Mouse (Mus musculus) kidney, embryonic 14.5 days (tissue): ENCODE data around the gene Sh3kbp1. TPM values are rescaled to one million over a fixed set of nuclear protein-coding genes. Genes with fewer than 3 reads are reported as not detected.

Source experiments
- ATAC-seq: fragments of 200-750 bp; cut with Nextera tagmentation; 2 replicates; pipeline ENCODE4 v1.8.0; 2017; ENCODE audit warnings: moderate number of reproducible peaks, mild to moderate bottlenecking, moderate TSS enrichment, moderate library complexity; ENCODE audit not compliant: low FRiP score, low TSS enrichment
- H3K27ac ChIP-seq: fragments of 300-500 bp; sonication (generic); 2 replicates; pipeline ENCODE4 v1.5.1; 2014; ENCODE audit warnings: low read depth, mild to moderate bottlenecking, low read length, moderate library complexity, mixed read lengths
- H3K27me3 ChIP-seq: fragments of 300-500 bp; sonication (generic); 2 replicates; pipeline ENCODE4 v1.6.1; 2014; ENCODE audit warnings: mild to moderate bottlenecking, low read length; ENCODE audit not compliant: control insufficient read depth, insufficient read depth
- H3K36me3 ChIP-seq: fragments of 300-500 bp; sonication (generic); 2 replicates; pipeline ENCODE4 v1.6.1; 2014; ENCODE audit warnings: low read length, mixed read lengths; ENCODE audit not compliant: control insufficient read depth, insufficient read depth
- H3K4me1 ChIP-seq: fragments of 300-500 bp; sonication (generic); 2 replicates; pipeline ENCODE4 v1.6.1; 2014; ENCODE audit warnings: low read length, mixed read lengths; ENCODE audit not compliant: control insufficient read depth, insufficient read depth
- H3K4me2 ChIP-seq: fragments of 300-500 bp; sonication (generic); replicated peaks from 2 replicates; pipeline ENCODE4 v1.6.1; 2014; ENCODE audit warnings: low read depth, mild to moderate bottlenecking, low read length
- H3K4me3 ChIP-seq: fragments of 300-500 bp; sonication (generic); 2 replicates; pipeline ENCODE4 v1.5.1; 2014; ENCODE audit warnings: mild to moderate bottlenecking, low read length
- H3K9ac ChIP-seq: fragments of 300-500 bp; sonication (generic); 2 replicates; pipeline ENCODE4 v1.6.1; 2014; ENCODE audit warnings: low read depth, mild to moderate bottlenecking, low read length, moderate library complexity
- H3K9me3 ChIP-seq: fragments of 300-500 bp; sonication (generic); 2 replicates; pipeline ENCODE4 v1.6.1; 2016; ENCODE audit warnings: low read length; ENCODE audit not compliant: control insufficient read depth
- WGBS: fragments of 180-500 bp; shearing (Covaris S2); extraction: QIAGEN DNeasy Blood & Tissue Kit; methylation state at CpG from one replicate; pipeline ENCODE4 v1.1.7; 2014; 5-methylcytosine and 5-hydroxymethylcytosine counted together
- polyA plus RNA-seq: library from polyadenylated mRNA; unstranded; fragments of >200 nt; fragmentation: Nextera tagmentation; extraction: Ambion mirVana; gene quantifications from 2 replicates; pipeline ENCODE4 v1.2.1, GENCODE M21; 2014

Gene Sh3kbp1
- polyA plus RNA-seq, 1 experiment from 2014 or later = 41.5 TPM

- Histone ChIP-seq H3K36me3 (no peaks in the 10 kb centered on the region), H3K27me3 (no peaks in the 10 kb centered on the region), H3K4me2 (no peak overlapping the region), H3K9me3 (no peaks in the 10 kb centered on the region), H3K9ac (no peak overlapping the region), H3K27ac (no peak overlapping the region), H3K4me1 (no peaks in the 10 kb centered on the region), H3K4me3 (no peak overlapping the region)
- no peak for ATAC-seq
- 65% methylated on average over 3 of the region's 3 CpGs for WGBS
These were observed 233.9 kb downstream of the Sh3kbp1 start for GRCm38 (mm10) chrX:159860841-159861530.

GRCm38 (mm10) chrX:159867660-159868059, 240.6 kb downstream of the Sh3kbp1 start:
- Histone ChIP-seq H3K4me2 (no peak overlapping the region), H3K9me3 (no peaks in the 10 kb centered on the region), H3K9ac (no peak overlapping the region), H3K27ac (no peak overlapping the region), H3K27me3 (no peaks in the 10 kb centered on the region), H3K36me3 (no peaks in the 10 kb centered on the region), H3K4me3 (no peak overlapping the region), H3K4me1 (no peaks in the 10 kb centered on the region; the same call in 1 of the 2 replicates)
- no peak for ATAC-seq
- 84% methylated on average over 3 of the region's 3 CpGs for WGBS

GRCm38 (mm10) chrX:159872521-159872920, 245.4 kb downstream of the Sh3kbp1 start:
- Histone ChIP-seq H3K27ac (no peak overlapping the region), H3K4me1 (no peaks in the 10 kb centered on the region), H3K4me2 (no peak overlapping the region), H3K27me3 (no peaks in the 10 kb centered on the region), H3K4me3 (no peak overlapping the region), H3K36me3 (no peaks in the 10 kb centered on the region), H3K9ac (no peak overlapping the region), H3K9me3 (no peaks in the 10 kb centered on the region)
- WGBS = 81% methylated on average over 2 of the region's 2 CpGs
- no peak for ATAC-seq

GRCm38 (mm10) chrX:159877770-159878169, 250.7 kb downstream of the Sh3kbp1 start:
- no peaks in the 10 kb centered on the region for H3K36me3 ChIP-seq
- 93% methylated on average over 1 of the region's 1 CpGs for WGBS
- H3K4me1 ChIP-seq = no peaks in the 10 kb centered on the region
- H3K27ac ChIP-seq = no peak overlapping the region
- H3K9me3 ChIP-seq = no peaks in the 10 kb centered on the region
- H3K27me3 ChIP-seq = no peaks in the 10 kb centered on the region
- H3K4me2 ChIP-seq = no peak overlapping the region
- ATAC-seq = no peak
- H3K4me3 ChIP-seq = no peak overlapping the region
- H3K9ac ChIP-seq = no peak overlapping the region

- H3K4me3 ChIP-seq = no peak overlapping the region
- no peaks in the 10 kb centered on the region for H3K36me3 ChIP-seq
- H3K27ac ChIP-seq = no peak overlapping the region
- H3K9ac ChIP-seq = no peak overlapping the region
- ATAC-seq = no peak
- H3K9me3 ChIP-seq = no peaks in the 10 kb centered on the region
- no peak overlapping the region for H3K4me2 ChIP-seq
- no peaks in the 10 kb centered on the region; the same call in 1 of the 2 replicates for H3K27me3 ChIP-seq
- 76% methylated on average over 3 of the region's 3 CpGs for whole genome bisulfite sequencing
- no peaks in the 10 kb centered on the region for H3K4me1 ChIP-seq
These were observed 252.4 kb downstream of the Sh3kbp1 start for GRCm38 (mm10) chrX:159879455-159879854.

- Histone ChIP-seq H3K27me3 (no peaks in the 10 kb centered on the region; the same call in 1 of the 2 replicates), H3K9ac (no peak overlapping the region), H3K36me3 (no peaks in the 10 kb centered on the region), H3K27ac (no peak overlapping the region), H3K4me1 (no peaks in the 10 kb centered on the region), H3K4me2 (no peak overlapping the region), H3K9me3 (no peaks in the 10 kb centered on the region), H3K4me3 (no peak overlapping the region)
- WGBS = 84% methylated on average over 5 of the region's 5 CpGs
- no peak for ATAC-seq
These were observed 254.5 kb downstream of the Sh3kbp1 start for GRCm38 (mm10) chrX:159881576-159881975.

GRCm38 (mm10) chrX:159896536-159896935, 269.5 kb downstream of the Sh3kbp1 start:
- Histone ChIP-seq H3K9ac (no peak overlapping the region), H3K27ac (no peak overlapping the region), H3K4me1 (no peaks in the 10 kb centered on the region), H3K4me3 (no peak overlapping the region), H3K4me2 (no peak overlapping the region), H3K9me3 (no peaks in the 10 kb centered on the region), H3K27me3 (no peaks in the 10 kb centered on the region), H3K36me3 (no peaks in the 10 kb centered on the region)
- no peak for ATAC-seq
- WGBS = 74% methylated on average over 4 of the region's 4 CpGs

GRCm38 (mm10) chrX:159898110-159898509, 271.0 kb downstream of the Sh3kbp1 start:
- ATAC-seq = peak; percentile 49; the same call in 1 of the 2 replicates
- H3K36me3 ChIP-seq = no peaks in the 10 kb centered on the region
- H3K9ac ChIP-seq = no peak overlapping the region
- H3K4me3 ChIP-seq = no peak overlapping the region
- no peaks in the 10 kb centered on the region for H3K4me1 ChIP-seq
- H3K27ac ChIP-seq = no peak overlapping the region
- WGBS = 35% methylated on average over 2 of the region's 2 CpGs
- no peaks in the 10 kb centered on the region for H3K9me3 ChIP-seq
- no peak overlapping the region for H3K4me2 ChIP-seq
- H3K27me3 ChIP-seq = no peaks in the 10 kb centered on the region

GRCm38 (mm10) chrX:159899121-159899520, 272.0 kb downstream of the Sh3kbp1 start:
- WGBS = 83% methylated on average over 2 of the region's 2 CpGs
- Histone ChIP-seq H3K9ac (no peak overlapping the region), H3K36me3 (no peaks in the 10 kb centered on the region), H3K4me1 (no peaks in the 10 kb centered on the region), H3K9me3 (no peaks in the 10 kb centered on the region), H3K4me3 (no peak overlapping the region), H3K27ac (no peak overlapping the region), H3K4me2 (no peak overlapping the region), H3K27me3 (no peaks in the 10 kb centered on the region)
- ATAC-seq = no peak
